Mouse (Mus musculus): ENCODE data around the gene Fdxr.

Fdxr gene

GRCm38 (mm10) chr11:115290314-115290713, 13.5 kb upstream of the Fdxr start:
- no peak for DNase-seq (ENCODE audit: low read depth, low spot score)

GRCm38 (mm10) chr11:115289885-115290284, 13.0 kb upstream of the Fdxr start:
- no peak for DNase-seq (ENCODE audit: low read depth, low spot score)

- DNase-seq (ENCODE audit: low read depth, low spot score), result no peak
Measured at GRCm38 (mm10) chr11:115288305-115288704, 11.5 kb upstream of the Fdxr start.

- DNase-seq (ENCODE audit: low read depth, low spot score), result no peak
Measured at GRCm38 (mm10) chr11:115287386-115287785, 10.5 kb upstream of the Fdxr start.

GRCm38 (mm10) chr11:115286201-115286993, 9.5 kb upstream of the Fdxr start:
- no peak for DNase-seq (ENCODE audit: low read depth, low spot score)

GRCm38 (mm10) chr11:115285282-115285681, 8.4 kb upstream of the Fdxr start:
- no peak for DNase-seq (ENCODE audit: low read depth, low spot score)

- DNase-seq (ENCODE audit: low read depth, low spot score), result no peak
Measured at GRCm38 (mm10) chr11:115283891-115284620, 7.2 kb upstream of the Fdxr start.

GRCm38 (mm10) chr11:115283486-115283765, 6.6 kb upstream of the Fdxr start:
- no peak for DNase-seq (ENCODE audit: low read depth, low spot score)

GRCm38 (mm10) chr11:115282723-115283485, 6.1 kb upstream of the Fdxr start:
- no peak for DNase-seq (ENCODE audit: low read depth, low spot score)

- DNase-seq (ENCODE audit: low read depth, low spot score), result no peak
Measured at GRCm38 (mm10) chr11:115282295-115282694, 5.4 kb upstream of the Fdxr start.

- DNase-seq (ENCODE audit: low read depth, low spot score), result no peak
Measured at GRCm38 (mm10) chr11:115279726-115280125, 2.9 kb upstream of the Fdxr start.

GRCm38 (mm10) chr11:115278176-115278575, 1.3 kb upstream of the Fdxr start:
- no peak for DNase-seq (ENCODE audit: low read depth, low spot score)

- no peak for DNase-seq (ENCODE audit: low read depth, low spot score)
Measured at GRCm38 (mm10) chr11:115277604-115277975, 740 bp upstream of the Fdxr start.

- DNase-seq (ENCODE audit: low read depth, low spot score), result no peak
Measured at GRCm38 (mm10) chr11:115275954-115276353, 896 bp downstream of the Fdxr start.

GRCm38 (mm10) chr11:115275509-115275908, 1.3 kb downstream of the Fdxr start:
- DNase-seq (ENCODE audit: low read depth, low spot score), result no peak

- DNase-seq (ENCODE audit: low read depth, low spot score), result no peak
Measured at GRCm38 (mm10) chr11:115274771-115275170, 2.1 kb downstream of the Fdxr start.

GRCm38 (mm10) chr11:115274178-115274577, 2.7 kb downstream of the Fdxr start:
- DNase-seq (ENCODE audit: low read depth, low spot score), result no peak

GRCm38 (mm10) chr11:115273735-115274134, 3.1 kb downstream of the Fdxr start:
- DNase-seq (ENCODE audit: low read depth, low spot score), result no peak

- no peak for DNase-seq (ENCODE audit: low read depth, low spot score)
Measured at GRCm38 (mm10) chr11:115272894-115273498, 3.9 kb downstream of the Fdxr start.

- no peak for DNase-seq (ENCODE audit: low read depth, low spot score)
Measured at GRCm38 (mm10) chr11:115271481-115271880, 5.4 kb downstream of the Fdxr start.

GRCm38 (mm10) chr11:115271052-115271451, 5.8 kb downstream of the Fdxr start:
- no peak for DNase-seq (ENCODE audit: low read depth, low spot score)
